Mouse (Mus musculus): ENCODE measurements around the gene Crtap.
"Not testable (repeated sequence)": the region's sequence is repeated elsewhere in the genome, so short reads cannot be mapped to it uniquely, and the experiment has no call there.

Crtap gene

DNA sequence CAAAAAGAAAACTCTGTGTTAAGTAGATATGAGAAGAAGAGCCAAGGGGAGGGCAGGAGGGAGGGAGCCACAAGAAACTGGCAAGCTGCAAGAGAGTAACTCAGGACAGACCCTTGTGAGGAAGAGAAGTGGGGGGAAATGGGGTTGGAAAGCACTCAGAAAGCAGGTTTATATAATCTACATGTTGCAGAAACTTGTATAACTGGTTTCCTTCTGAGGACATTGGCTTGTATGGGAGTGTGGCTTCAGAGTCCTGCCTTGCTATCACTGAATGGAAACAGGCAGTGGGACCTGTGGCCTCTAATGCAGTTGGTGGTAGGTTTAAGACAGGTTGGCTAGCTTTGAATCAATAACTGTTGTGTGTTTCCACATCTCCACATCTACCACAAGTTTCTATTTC lies 62.1 kb downstream of the Crtap start:
- intact Hi-C loops (cut with DNase I), result not testable (repeated sequence)

- intact Hi-C loops (cut with DNase I), result no loop called here
These were observed 64.3 kb downstream of the Crtap start for GRCm38 (mm10) chr9:114326011-114326748.

All from adrenal gland (tissue).